8 mouse cellular contexts compared by ENCODE assay signal in genomic region chr8:93917859-93918421, GRCm38 (mm10).
DNase-seq lines count a peak whose midpoint lies in the region; ATAC-seq and TF ChIP-seq lines count a peak whose summit lies in the region.

No protein-coding gene starts in this region.

- H3K4me1 ChIP-seq in heart, embryonic 13.5 days = peaks cover 38% of the 10 kb centered on the region
- H3K4me1 ChIP-seq in midbrain, embryonic 14.5 days (ENCODE audit: control insufficient read depth, insufficient read depth, low read length) = peaks cover 53% of the 10 kb centered on the region
- H3K4me1 ChIP-seq in liver, postnatal 0 days (ENCODE audit: insufficient read depth) = peaks cover under 1% of the 10 kb centered on the region; the same call in 1 of the 2 replicates

- no peak for TF ChIP-seq CTCF in liver, postnatal 0 days (IDR thresholded peaks at IDR 0.05; ENCODE audit: low read depth)

- H3K4me2 ChIP-seq in heart, embryonic 13.5 days = no peak overlapping the region
- H3K4me2 ChIP-seq in midbrain, embryonic 14.5 days (ENCODE audit: low read length) = peak overlapping the region; percentile 36
- no peak overlapping the region for H3K4me2 ChIP-seq in liver, postnatal 0 days (ENCODE audit: low read depth, low read length)

- 0 out of 2 replicates have a peak, but pooled peaks cover 2% of the 10 kb centered on the region for H3K27me3 ChIP-seq in heart, embryonic 13.5 days (replicated peaks)
- H3K27me3 ChIP-seq in midbrain, embryonic 14.5 days (ENCODE audit: control insufficient read depth, insufficient read depth, low read length) = no peaks in the 10 kb centered on the region
- H3K27me3 ChIP-seq in liver, postnatal 0 days (ENCODE audit: insufficient read depth, low read length) = no peaks in the 10 kb centered on the region

- no peak overlapping the region for H3K9ac ChIP-seq in heart, embryonic 13.5 days
- H3K9ac ChIP-seq in midbrain, embryonic 14.5 days (replicated peaks; ENCODE audit: low read length) = 0 out of 2 replicates have a peak overlapping the region, but pooled peaks have one; percentile 23
- no peak overlapping the region for H3K9ac ChIP-seq in liver, postnatal 0 days (replicated peaks)

- H3K9me3 ChIP-seq in heart, embryonic 13.5 days = no peaks in the 10 kb centered on the region
- H3K9me3 ChIP-seq in midbrain, embryonic 14.5 days (ENCODE audit: control insufficient read depth, low read length) = no peaks in the 10 kb centered on the region
- no peaks in the 10 kb centered on the region for H3K9me3 ChIP-seq in liver, postnatal 0 days (ENCODE audit: low read length)

- no peak for ATAC-seq in heart, embryonic 13.5 days (ENCODE audit: extremely low read depth, insufficient number of reproducible peaks, low FRiP score, low TSS enrichment)
- ATAC-seq in midbrain, embryonic 14.5 days (ENCODE audit: low FRiP score, low TSS enrichment) = peak; percentile 88
- ATAC-seq in liver, postnatal 0 days = no peak

- peak; percentile 16 to 51 for DNase-seq in kidney, postnatal 25 days
- no peak for DNase-seq in kidney, adult 9 months
- peak; percentile 81 for DNase-seq in embryo, embryonic 10.5 days (ENCODE audit: low spot score)
- DNase-seq in layer of hippocampus, postnatal 36 days = peak; percentile 81 to 86
- peak; percentile 88 for DNase-seq in midbrain, embryonic 14.5 days
- DNase-seq in liver, postnatal 0 days = no peak
- no peak for DNase-seq in gastrocnemius, adult 18-20 months (ENCODE audit: low spot score)

- no peaks in the 10 kb centered on the region for H3K36me3 ChIP-seq in heart, embryonic 13.5 days
- no peaks in the 10 kb centered on the region for H3K36me3 ChIP-seq in midbrain, embryonic 14.5 days (ENCODE audit: control insufficient read depth, insufficient read depth, low read length)
- H3K36me3 ChIP-seq in liver, postnatal 0 days (replicated peaks; ENCODE audit: insufficient read depth, low read length) = no peaks in the 10 kb centered on the region

- no peak for TF ChIP-seq EP300 in liver, postnatal 0 days (IDR thresholded peaks at IDR 0.05; ENCODE audit: low read depth)

- peak overlapping the region; percentile 32 for H3K27ac ChIP-seq in heart, embryonic 13.5 days (replicated peaks)
- H3K27ac ChIP-seq in midbrain, embryonic 14.5 days (replicated peaks; ENCODE audit: low read depth, low read length) = peak overlapping the region; percentile 96
- no peak overlapping the region for H3K27ac ChIP-seq in liver, postnatal 0 days (ENCODE audit: low read depth)

- no peak overlapping the region for H3K4me3 ChIP-seq in heart, embryonic 13.5 days
- H3K4me3 ChIP-seq in midbrain, embryonic 14.5 days (replicated peaks; ENCODE audit: low read depth, low read length) = no peak overlapping the region
- no peak overlapping the region for H3K4me3 ChIP-seq in liver, postnatal 0 days (ENCODE audit: low read depth, low read length)

- WGBS in heart, embryonic 13.5 days = 42% methylated on average over 13 of the region's 13 CpGs
- WGBS in midbrain, embryonic 14.5 days = 1% methylated on average over 13 of the region's 13 CpGs
- 63% methylated on average over 13 of the region's 13 CpGs for WGBS in liver, postnatal 0 days (ENCODE audit: insufficient replicate concordance)

Comparison
In these comparisons a context has a peak if more than half of its experiments do, and no peak if none do; other contexts are left out.
1. DNase-seq: peak in kidney, postnatal 25 days (2 of 2), embryo, embryonic 10.5 days (single experiment), layer of hippocampus, postnatal 36 days (2 of 2) and midbrain, embryonic 14.5 days (single experiment); none in kidney, adult 9 months (single experiment), liver, postnatal 0 days (single experiment) and gastrocnemius, adult 18-20 months (single experiment).